Mouse (Mus musculus) liver, embryonic 15.5 days (tissue): Measurements from ENCODE around the gene Vdac1. TPM values are rescaled to one million over a fixed set of nuclear protein-coding genes. Genes with fewer than 3 reads are reported as not detected.

Experiments used
- ATAC-seq: fragments of 200-750 bp; cut with Nextera tagmentation; 2 replicates; pipeline ENCODE4 v1.8.0; 2017; ENCODE audit warnings: moderate number of reproducible peaks, mild to moderate bottlenecking, moderate library complexity; ENCODE audit not compliant: insufficient read depth
- H3K27ac ChIP-seq: fragments of 300-500 bp; sonication (generic); replicated peaks from 2 replicates; pipeline ENCODE4 v1.5.1; 2015; ENCODE audit warnings: mild to moderate bottlenecking, inconsistent platforms
- H3K27me3 ChIP-seq: fragments of 300-500 bp; sonication (generic); 2 replicates; pipeline ENCODE4 v1.6.1; 2015; ENCODE audit warnings: mild to moderate bottlenecking, inconsistent platforms
- H3K36me3 ChIP-seq: fragments of 300-500 bp; sonication (generic); replicated peaks from 2 replicates; pipeline ENCODE4 v1.6.1; 2015; ENCODE audit warnings: moderate library complexity, mild to moderate bottlenecking, inconsistent platforms
- H3K4me1 ChIP-seq: fragments of 300-500 bp; sonication (generic); replicated peaks from 2 replicates; pipeline ENCODE4 v1.6.1; 2015; ENCODE audit warnings: inconsistent platforms
- H3K4me2 ChIP-seq: fragments of 300-500 bp; sonication (generic); 2 replicates; pipeline ENCODE4 v1.6.1; 2015; ENCODE audit warnings: moderate library complexity, mild to moderate bottlenecking, inconsistent platforms
- H3K4me3 ChIP-seq: fragments of 300-500 bp; sonication (generic); replicated peaks from 2 replicates; pipeline ENCODE4 v1.5.1; 2015; ENCODE audit warnings: mild to moderate bottlenecking, inconsistent platforms
- H3K9ac ChIP-seq: fragments of 300-500 bp; sonication (generic); 2 replicates; pipeline ENCODE4 v1.6.1; 2015; ENCODE audit warnings: moderate library complexity, mild to moderate bottlenecking, inconsistent platforms
- H3K9me3 ChIP-seq: fragments of 300-500 bp; sonication (generic); replicated peaks from 2 replicates; pipeline ENCODE4 v1.6.1; 2016; ENCODE audit warnings: inconsistent platforms
- WGBS: fragments of 180-500 bp; shearing (Covaris S2); methylation state at CpG from one replicate; pipeline ENCODE4 v1.1.7; 2015; ENCODE audit warnings: mixed read lengths; ENCODE audit not compliant: insufficient replicate concordance; 5-methylcytosine and 5-hydroxymethylcytosine counted together
- polyA plus RNA-seq: library from polyadenylated mRNA; unstranded; fragments of >200 nt; fragmentation: Nextera tagmentation; extraction: Ambion mirVana; gene quantifications from 2 replicates; pipeline ENCODE4 v1.2.1, GENCODE M21; 2015

Gene Vdac1
- polyA plus RNA-seq, 1 experiment from 2014 or later, result 119 TPM

DNA sequence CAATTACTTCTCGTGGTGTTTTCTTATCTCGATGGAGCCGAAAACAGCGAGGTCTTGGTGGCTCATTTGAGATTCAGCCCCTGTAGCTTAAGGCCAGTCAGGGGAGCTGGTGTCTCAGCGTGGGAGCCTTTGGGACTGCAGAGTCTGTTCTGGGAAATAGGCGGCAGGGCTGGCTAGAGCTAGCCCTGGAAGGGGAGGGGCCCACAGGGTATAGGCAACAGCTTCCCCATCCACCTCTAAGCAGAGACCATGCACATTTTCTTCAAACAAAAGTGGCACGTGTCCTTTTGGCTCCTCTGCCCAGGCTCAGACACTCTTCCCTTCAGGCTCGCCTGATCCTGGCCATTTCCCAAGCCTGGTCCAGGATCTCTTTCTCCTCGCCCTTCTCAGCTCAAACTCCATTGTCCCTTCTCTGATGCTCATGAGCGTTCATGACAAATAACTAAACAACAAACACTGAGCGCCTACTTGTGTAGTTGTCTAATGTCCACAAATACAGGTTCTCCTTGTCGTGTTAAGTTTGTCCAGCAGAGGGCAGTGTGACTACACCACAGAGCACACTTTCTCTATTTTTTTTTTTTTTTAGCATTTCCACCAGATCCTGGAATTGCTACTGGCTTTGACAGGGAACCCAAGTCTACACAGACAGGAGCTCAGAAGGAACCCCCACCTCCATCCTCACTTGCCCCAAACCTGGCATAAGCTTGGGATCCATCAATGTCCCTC lies 60.6 kb downstream of the Vdac1 start:
- no peak overlapping the region for H3K4me3 ChIP-seq
- H3K9me3 ChIP-seq, result no peaks in the 10 kb centered on the region
- H3K27ac ChIP-seq, result no peak overlapping the region
- H3K36me3 ChIP-seq, result no peaks in the 10 kb centered on the region
- 22% methylated on average over 12 of the region's 12 CpGs for WGBS
- H3K9ac ChIP-seq, result no peak overlapping the region
- no peaks in the 10 kb centered on the region for H3K27me3 ChIP-seq
- no peaks in the 10 kb centered on the region for H3K4me1 ChIP-seq
- no peak for ATAC-seq
- no peak overlapping the region for H3K4me2 ChIP-seq

DNA sequence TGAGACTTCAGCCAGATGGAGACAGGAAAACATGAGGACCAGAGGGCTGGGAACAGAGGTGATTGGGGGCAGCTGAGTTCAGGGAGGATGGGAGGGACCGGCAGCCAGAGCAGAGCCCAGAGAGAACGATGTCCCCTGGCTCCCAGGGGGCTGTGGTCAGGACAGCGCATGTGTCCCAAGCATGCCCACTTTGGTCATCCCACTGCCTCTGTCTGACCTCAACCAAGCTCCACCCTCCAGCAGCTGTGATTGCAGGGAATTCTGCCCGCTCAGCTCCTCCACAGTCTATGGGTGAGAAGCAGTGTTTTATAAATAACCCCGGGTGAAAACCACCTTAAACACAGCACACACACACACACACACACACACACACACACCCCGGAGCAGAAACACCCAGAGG lies 68.8 kb downstream of the Vdac1 start:
- WGBS, result 51% methylated on average over 6 of the region's 6 CpGs
- no peak overlapping the region for H3K9ac ChIP-seq
- no peak overlapping the region for H3K27ac ChIP-seq
- no peak overlapping the region for H3K4me2 ChIP-seq
- H3K9me3 ChIP-seq, result no peaks in the 10 kb centered on the region
- ATAC-seq, result no peak
- H3K4me3 ChIP-seq, result no peak overlapping the region
- no peaks in the 10 kb centered on the region for H3K36me3 ChIP-seq
- H3K27me3 ChIP-seq, result no peaks in the 10 kb centered on the region
- H3K4me1 ChIP-seq, result no peaks in the 10 kb centered on the region

DNA sequence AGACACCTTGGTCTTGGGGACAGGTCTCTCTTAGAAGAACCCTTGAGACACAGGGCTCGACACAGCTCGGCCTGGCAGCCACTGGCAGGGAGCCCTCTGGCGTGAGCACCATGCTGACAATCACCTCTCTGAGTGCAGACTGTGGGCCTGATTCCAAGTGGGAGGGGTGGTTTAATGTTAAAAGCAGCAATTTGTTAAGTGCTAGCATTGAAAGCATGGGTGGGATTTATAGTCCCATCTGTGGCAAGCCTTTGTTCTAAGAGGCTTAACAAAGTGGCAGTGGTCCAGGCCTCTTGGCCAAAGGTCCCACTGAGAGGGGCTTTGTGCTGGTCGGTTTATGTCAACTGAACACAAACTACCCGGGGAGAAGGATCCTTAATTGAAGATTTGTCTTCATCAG lies 70.9 kb downstream of the Vdac1 start:
- Histone ChIP-seq H3K9me3 (no peaks in the 10 kb centered on the region), H3K9ac (no peak overlapping the region), H3K27ac (no peak overlapping the region), H3K4me3 (no peak overlapping the region), H3K4me2 (no peak overlapping the region), H3K4me1 (no peaks in the 10 kb centered on the region), H3K36me3 (no peaks in the 10 kb centered on the region), H3K27me3 (no peaks in the 10 kb centered on the region)
- no peak for ATAC-seq
- 53% methylated on average over 5 of the region's 5 CpGs for WGBS

DNA sequence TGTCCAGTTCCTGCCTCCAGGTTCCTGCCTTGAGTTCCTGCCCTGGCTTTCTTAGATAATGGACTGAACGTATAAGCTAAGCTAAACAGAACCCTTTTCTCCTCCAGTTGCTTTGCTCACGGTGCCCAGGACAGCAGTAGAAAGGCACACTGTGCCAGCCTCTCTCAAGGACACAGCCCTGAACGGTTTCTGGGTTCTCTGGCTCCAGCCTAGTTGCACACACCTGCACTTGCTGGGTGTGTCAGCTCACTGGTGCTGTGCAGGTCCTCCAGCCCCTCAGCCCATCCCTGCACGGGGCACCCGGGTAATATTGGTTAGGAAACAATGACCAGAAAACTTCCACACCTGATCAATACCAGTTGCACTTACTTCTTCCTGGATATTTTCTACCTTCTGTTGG lies 71.5 kb downstream of the Vdac1 start:
- no peak for ATAC-seq
- Histone ChIP-seq H3K27me3 (0 out of 2 replicates have a peak, but pooled peaks cover 3% of the 10 kb centered on the region), H3K9ac (no peak overlapping the region), H3K4me3 (no peak overlapping the region), H3K4me1 (no peaks in the 10 kb centered on the region), H3K4me2 (no peak overlapping the region), H3K36me3 (no peaks in the 10 kb centered on the region), H3K27ac (no peak overlapping the region), H3K9me3 (no peaks in the 10 kb centered on the region)
- WGBS, result 69% methylated on average over 5 of the region's 5 CpGs

DNA sequence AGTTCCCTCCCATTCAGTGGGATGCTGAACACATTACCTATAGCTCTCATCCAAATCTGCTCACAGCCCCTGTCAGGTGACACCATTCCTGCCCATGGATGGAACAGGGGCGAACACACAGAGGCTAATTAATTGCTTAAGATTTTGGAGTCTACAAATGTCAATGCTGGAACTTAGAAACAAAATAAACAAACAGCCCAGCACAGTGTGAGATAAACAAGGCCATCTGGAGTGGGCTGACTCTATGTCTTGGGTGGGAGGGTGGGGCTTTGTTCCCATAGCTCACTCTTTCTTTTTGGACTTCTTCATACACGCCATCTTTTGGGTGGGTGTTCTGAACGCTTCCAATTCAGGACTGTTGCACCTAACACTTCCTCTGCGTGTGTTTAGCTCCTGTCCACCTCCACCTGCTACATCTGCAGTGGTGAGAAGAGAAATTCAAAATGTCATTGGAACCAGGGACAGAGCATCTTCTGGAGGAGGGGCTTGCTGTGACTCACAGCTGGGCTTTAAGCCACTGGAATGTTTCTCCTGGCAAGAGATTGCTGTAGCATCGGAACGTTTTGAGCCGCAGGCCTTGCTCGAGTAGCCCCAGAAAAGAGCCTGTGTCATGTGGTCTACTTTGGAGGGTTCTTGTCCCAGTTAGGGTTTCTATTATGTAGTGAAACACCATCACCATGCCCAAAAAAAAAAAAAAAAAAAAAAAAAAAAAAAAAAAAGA lies 72.6 kb downstream of the Vdac1 start:
- no peaks in the 10 kb centered on the region for H3K9me3 ChIP-seq
- H3K27ac ChIP-seq, result no peak overlapping the region

DNA sequence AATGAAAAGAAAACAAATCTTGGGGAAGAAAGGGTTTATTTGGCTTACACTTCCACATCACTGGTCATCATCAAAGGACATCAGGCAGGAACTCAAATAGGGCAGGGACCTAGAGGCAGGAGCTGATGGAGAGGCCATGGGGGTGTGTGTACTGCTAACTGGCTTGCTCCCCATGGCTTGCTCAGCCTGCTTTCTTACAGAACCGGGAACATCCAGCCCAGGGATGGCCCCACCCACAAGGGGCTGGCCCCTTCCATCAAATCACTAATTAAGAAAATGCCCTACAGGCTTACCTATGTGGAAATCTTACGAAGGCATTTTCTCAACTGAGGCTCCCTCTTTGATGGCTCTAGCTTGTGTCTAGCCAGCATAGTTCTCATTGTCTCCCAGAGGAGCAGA lies 73.1 kb downstream of the Vdac1 start:
- Histone ChIP-seq H3K4me3 (no peak overlapping the region), H3K4me2 (no peak overlapping the region), H3K9me3 (no peaks in the 10 kb centered on the region), H3K27me3 (peaks cover 9% of the 10 kb centered on the region; the same call in 1 of the 2 replicates), H3K27ac (no peak overlapping the region), H3K9ac (no peak overlapping the region), H3K4me1 (no peaks in the 10 kb centered on the region), H3K36me3 (no peaks in the 10 kb centered on the region)
- no peak for ATAC-seq
- WGBS, result 54% methylated on average over 2 of the region's 2 CpGs

More for the DNA sequence above, 72.6 kb downstream of the Vdac1 start:
- ATAC-seq, result no peak
- Histone ChIP-seq H3K9ac (no peak overlapping the region), H3K27me3 (peaks cover 9% of the 10 kb centered on the region; the same call in 1 of the 2 replicates), H3K4me1 (no peaks in the 10 kb centered on the region), H3K4me2 (no peak overlapping the region), H3K36me3 (no peaks in the 10 kb centered on the region), H3K4me3 (no peak overlapping the region)
- WGBS, result 63% methylated on average over 8 of the region's 8 CpGs

DNA sequence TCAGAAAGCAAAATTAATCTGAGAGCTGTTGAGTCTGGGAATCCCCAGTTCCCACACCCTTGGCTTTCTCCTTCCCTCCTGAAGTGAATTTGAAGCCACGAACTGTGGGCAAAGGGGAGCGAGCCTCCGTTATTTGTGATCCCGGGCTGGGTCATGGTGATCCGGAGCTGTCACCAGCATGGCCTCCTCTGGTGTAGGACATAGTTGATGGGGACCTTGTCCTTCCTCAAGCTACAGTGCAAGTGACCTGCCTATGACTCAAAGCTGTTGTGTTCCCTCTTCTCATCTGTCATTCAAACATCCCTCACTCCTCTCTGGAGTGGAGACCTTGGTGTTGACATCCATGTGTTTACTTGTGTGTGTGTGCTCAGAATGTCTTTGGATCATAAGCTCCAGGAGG lies 74.8 kb downstream of the Vdac1 start:
- no peak for ATAC-seq
- H3K27me3 ChIP-seq, result peaks cover 9% of the 10 kb centered on the region; the same call in 1 of the 2 replicates
- no peaks in the 10 kb centered on the region for H3K9me3 ChIP-seq
- H3K4me2 ChIP-seq, result no peak overlapping the region
- no peak overlapping the region for H3K4me3 ChIP-seq
- no peaks in the 10 kb centered on the region for H3K36me3 ChIP-seq
- H3K9ac ChIP-seq, result no peak overlapping the region
- H3K27ac ChIP-seq, result no peak overlapping the region
- no peaks in the 10 kb centered on the region for H3K4me1 ChIP-seq
- 76% methylated on average over 5 of the region's 5 CpGs for WGBS

DNA sequence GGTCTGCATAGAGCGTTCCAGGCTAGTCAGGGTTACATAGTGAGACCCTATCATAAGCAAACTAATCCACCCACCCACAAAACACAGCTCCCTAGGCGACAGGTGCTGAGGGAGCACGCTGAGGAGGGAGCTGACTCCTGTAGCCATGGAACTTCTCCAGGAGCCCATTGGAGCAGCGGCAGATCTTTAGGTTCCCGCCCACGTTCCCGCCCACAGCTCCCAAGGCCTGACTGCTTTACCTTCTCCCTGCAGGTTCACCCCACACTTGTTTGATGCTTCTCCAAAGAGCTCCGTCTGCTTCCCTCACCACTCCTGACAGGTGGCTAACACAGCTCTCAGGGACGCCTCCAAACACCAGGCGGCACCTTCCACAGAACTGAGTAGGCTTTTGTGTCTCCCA lies 76.5 kb downstream of the Vdac1 start:
- ATAC-seq, result no peak
- Histone ChIP-seq H3K27ac (no peak overlapping the region), H3K9ac (no peak overlapping the region), H3K4me1 (no peaks in the 10 kb centered on the region), H3K27me3 (peaks cover 9% of the 10 kb centered on the region; the same call in 1 of the 2 replicates), H3K36me3 (no peaks in the 10 kb centered on the region), H3K4me3 (no peak overlapping the region), H3K4me2 (no peak overlapping the region), H3K9me3 (no peaks in the 10 kb centered on the region)
- WGBS, result 25% methylated on average over 10 of the region's 10 CpGs

Other genes starting within 250 kb of the Vdac1 start
- gene Olfr1373, start 215.3 kb upstream of the Vdac1 start, polyA plus RNA-seq, result not detected in 2 replicates
- not detected in 2 replicates for gene Olfr1371, start 146.9 kb upstream of the Vdac1 start, polyA plus RNA-seq
- gene Skp1a, start 128.9 kb upstream of the Vdac1 start, polyA plus RNA-seq, result 236 and 277 TPM in 2 replicates
- 1.4 and 1.9 TPM in 2 replicates for gene Tcf7, start 77.8 kb upstream of the Vdac1 start, polyA plus RNA-seq
- 55.4 and 58.7 TPM in 2 replicates for gene 9530068E07Rik, start 35.6 kb downstream of the Vdac1 start, polyA plus RNA-seq